Mouse (Mus musculus) cerebellum, adult 2 months (tissue): ENCODE results near the gene Acot13. TPM values are rescaled to one million over a fixed set of nuclear protein-coding genes. Genes with fewer than 3 reads are reported as not detected.
A peak's percentile ranks its signal among the peaks of the same experiment; 100 is the strongest.

ENCODE experiments used
- DNase-seq, 2 experiments: peaks; one replicate each; pipeline ENCODE4 v3.0.0; 2021
- H3K27ac ChIP-seq: fragments of 200-500 bp; 2 replicates; pipeline ENCODE4 v1.5.1; 2012; ENCODE audit warnings: low read length, control low read depth, inconsistent platforms; ENCODE audit not compliant: insufficient read depth
- H3K27me3 ChIP-seq: fragments of 200-500 bp; 2 replicates; pipeline ENCODE4 v1.6.1; 2012; ENCODE audit warnings: inconsistent platforms, mild to moderate bottlenecking, low read length, moderate library complexity; ENCODE audit not compliant: control insufficient read depth, insufficient read depth
- H3K4me1 ChIP-seq: fragments of 200-500 bp; 2 replicates; pipeline ENCODE4 v1.6.1; 2011; ENCODE audit warnings: low read length; ENCODE audit not compliant: control insufficient read depth, insufficient read depth
- H3K4me3 ChIP-seq: fragments of 200-500 bp; replicated peaks from 2 replicates; pipeline ENCODE3; 2011; ENCODE audit warnings: mild to moderate bottlenecking, low read depth, low read length, control low read depth; ENCODE audit not compliant: insufficient read depth
- CTCF ChIP-seq: fragments of 200-500 bp; IDR thresholded peaks from 2 replicates; pipeline ENCODE4 v1.5.1; 2011; ENCODE audit warnings: low read depth, mild to moderate bottlenecking, control low read depth, low read length, moderate library complexity, borderline replicate concordance; ENCODE audit not compliant: insufficient read depth
- POLR2A ChIP-seq: fragments of 200-500 bp; IDR thresholded peaks from 2 replicates; pipeline ENCODE4 v1.6.1; 2011; ENCODE audit warnings: low read length, control low read depth, borderline replicate concordance; ENCODE audit not compliant: insufficient read depth
- WGBS: fragments of 180-500 bp; shearing (Covaris S2); methylation state at CpG from one replicate; pipeline ENCODE4 v1.1.7; 2018; 5-methylcytosine and 5-hydroxymethylcytosine counted together
- polyA plus RNA-seq: library from polyadenylated mRNA; depleted of rRNA; stranded (reverse); fragments of >200 nt; gene quantifications from 2 replicates; pipeline ENCODE4 v1.2.3, GENCODE M21; 2012

Acot13 gene
- polyA plus RNA-seq, 1 experiment: 152 TPM

DNA sequence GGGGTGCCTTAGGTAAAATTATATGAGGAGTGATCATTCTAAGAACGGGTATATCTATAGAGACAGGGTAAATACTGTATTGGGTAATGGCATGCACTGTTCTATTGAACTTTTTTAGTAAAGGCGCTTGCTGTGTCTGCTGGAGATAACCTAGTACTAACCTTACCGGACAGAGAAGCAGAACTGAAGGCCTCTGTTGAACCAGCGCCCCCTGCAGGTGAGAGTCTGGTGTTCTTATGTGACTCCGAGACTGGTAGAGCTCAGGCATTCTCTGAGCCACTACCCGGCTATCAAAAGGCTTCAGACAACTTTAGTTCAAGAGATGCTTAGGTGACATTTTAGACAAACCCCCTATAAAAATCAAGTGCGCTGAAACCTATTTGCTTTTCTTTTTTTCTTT, 31.2 kb upstream of the Acot13 start:
- H3K27ac ChIP-seq: no peak overlapping the region
- DNase-seq: peak; percentile 48 to 59
- no peaks in the 10 kb centered on the region for H3K27me3 ChIP-seq
- WGBS: 58% methylated on average over 7 of the region's 7 CpGs
- TF ChIP-seq CTCF (peak; percentile 44; the same call in 1 of the 2 replicates), POLR2A (no peak)
- no peak overlapping the region for H3K4me3 ChIP-seq
- no peaks in the 10 kb centered on the region for H3K4me1 ChIP-seq

DNA sequence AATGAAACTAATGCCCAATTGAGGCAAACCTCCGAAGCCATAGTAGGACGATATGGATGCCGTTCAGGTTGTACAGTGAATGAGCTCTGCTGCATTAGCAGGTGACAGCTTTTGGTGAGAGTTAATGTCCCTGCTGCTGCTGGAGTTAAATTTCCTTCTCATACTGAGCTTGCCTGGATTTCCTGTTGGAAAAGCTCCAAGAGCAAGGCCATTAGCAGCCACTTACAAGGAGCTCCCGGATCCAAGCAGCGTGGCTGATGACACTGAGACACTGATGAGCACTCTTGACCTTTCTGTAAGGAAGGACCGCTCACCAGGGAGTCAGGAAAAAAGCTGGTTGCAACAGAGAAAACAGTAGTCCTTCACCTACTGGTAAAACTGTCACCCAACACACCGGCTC, 30.7 kb upstream of the Acot13 start:
- DNase-seq: no peak
- Histone ChIP-seq H3K4me1 (no peaks in the 10 kb centered on the region), H3K27me3 (no peaks in the 10 kb centered on the region), H3K27ac (no peak overlapping the region), H3K4me3 (no peak overlapping the region)
- TF ChIP-seq CTCF: no peak
- TF ChIP-seq POLR2A: no peak
- 66% methylated on average over 7 of the region's 7 CpGs for WGBS

DNA sequence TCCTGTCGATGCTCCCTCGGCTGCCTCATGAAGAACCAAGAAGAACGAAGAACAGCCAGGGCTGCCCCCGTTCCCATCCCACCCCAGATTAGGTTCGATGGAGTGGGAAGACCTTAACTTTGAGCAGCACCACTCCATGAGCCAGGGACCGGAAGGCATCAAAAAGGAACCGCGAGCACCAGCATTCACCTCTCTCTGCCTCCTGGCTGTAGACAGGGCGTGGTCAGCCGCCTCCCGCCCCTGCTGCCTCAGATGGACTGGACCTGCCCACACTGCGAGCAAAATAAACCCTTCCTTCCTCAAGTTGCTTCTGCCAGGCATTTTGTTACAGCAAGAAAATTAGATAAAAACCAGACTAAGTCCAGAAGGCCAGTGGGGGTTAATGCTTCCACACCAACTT, 29.7 kb upstream of the Acot13 start:
- Histone ChIP-seq H3K4me1 (no peaks in the 10 kb centered on the region), H3K4me3 (no peak overlapping the region), H3K27ac (no peak overlapping the region), H3K27me3 (no peaks in the 10 kb centered on the region)
- no peak for DNase-seq
- 82% methylated on average over 12 of the region's 12 CpGs for WGBS
- TF ChIP-seq CTCF: no peak
- TF ChIP-seq POLR2A: no peak

DNA sequence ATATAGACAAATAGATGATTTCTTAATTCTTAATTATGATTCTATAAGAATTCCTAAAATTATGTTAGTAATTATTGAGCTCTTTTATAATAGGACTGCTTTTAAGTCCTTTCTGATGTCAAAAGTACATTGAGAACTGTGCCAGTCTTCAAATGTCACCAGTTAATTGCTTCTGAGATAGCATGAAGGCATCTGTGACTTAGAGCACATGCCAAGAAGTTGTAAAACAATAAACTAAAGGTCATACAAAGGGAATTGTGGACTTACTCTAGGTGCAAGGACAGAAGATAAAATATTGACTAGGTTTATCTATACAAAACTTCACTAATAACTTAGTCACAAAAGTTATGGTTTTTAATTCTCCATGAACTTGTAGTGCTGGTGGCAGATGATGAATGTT, 27.8 kb upstream of the Acot13 start:
- no peak overlapping the region for H3K27ac ChIP-seq
- no peaks in the 10 kb centered on the region for H3K4me1 ChIP-seq
- H3K27me3 ChIP-seq: no peaks in the 10 kb centered on the region
- no peak for DNase-seq
- TF ChIP-seq CTCF (no peak), POLR2A (no peak)
- no peak overlapping the region for H3K4me3 ChIP-seq

DNA sequence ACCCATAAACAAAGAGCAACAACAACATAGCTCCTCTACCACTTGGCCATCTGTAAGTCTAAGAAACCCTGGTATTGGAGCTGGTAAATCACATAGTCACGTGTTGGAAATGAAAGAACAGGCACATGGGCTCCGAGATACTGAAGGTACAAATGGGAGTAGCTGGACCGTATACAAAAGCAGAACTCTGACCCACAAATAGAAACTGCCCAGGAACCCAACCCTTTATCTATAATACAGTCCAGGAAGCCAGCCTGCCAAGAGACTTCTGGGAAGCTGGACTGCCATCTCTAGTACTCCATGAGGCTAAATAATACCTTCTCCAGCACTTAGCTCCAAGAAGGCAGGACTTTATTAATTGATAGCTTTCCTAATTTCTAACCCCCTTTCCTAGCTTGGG, 21.2 kb upstream of the Acot13 start:
- no peak for TF ChIP-seq CTCF
- TF ChIP-seq POLR2A: no peak
- no peaks in the 10 kb centered on the region for H3K4me1 ChIP-seq
- no peak overlapping the region for H3K4me3 ChIP-seq
- WGBS: 86% methylated on average over 3 of the region's 3 CpGs
- no peak overlapping the region for H3K27ac ChIP-seq
- H3K27me3 ChIP-seq: no peaks in the 10 kb centered on the region
- no peak for DNase-seq

DNA sequence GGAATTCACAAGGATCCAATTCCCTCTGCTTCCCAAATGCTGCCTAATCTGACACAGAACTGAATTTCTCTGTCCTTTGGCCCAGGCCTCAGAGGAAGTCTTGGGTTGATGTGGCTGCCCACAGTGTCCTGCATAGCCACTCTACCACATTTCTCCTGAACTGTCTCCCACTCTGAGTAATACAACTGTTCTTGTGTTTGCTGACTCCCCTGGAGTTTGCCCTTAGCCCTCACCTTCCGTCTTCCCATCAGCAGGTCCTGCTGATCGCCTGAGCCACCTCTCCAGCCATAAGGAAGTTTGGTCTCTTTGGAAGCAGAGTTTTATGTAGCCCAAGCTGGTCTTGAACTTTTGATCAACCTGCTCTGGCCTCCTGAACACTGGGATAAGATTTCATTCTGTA, 20.6 kb upstream of the Acot13 start:
- Histone ChIP-seq H3K4me3 (no peak overlapping the region), H3K27ac (no peak overlapping the region), H3K4me1 (no peaks in the 10 kb centered on the region), H3K27me3 (no peaks in the 10 kb centered on the region)
- no peak for TF ChIP-seq POLR2A
- DNase-seq: no peak
- 85% methylated on average over 2 of the region's 2 CpGs for WGBS

DNA sequence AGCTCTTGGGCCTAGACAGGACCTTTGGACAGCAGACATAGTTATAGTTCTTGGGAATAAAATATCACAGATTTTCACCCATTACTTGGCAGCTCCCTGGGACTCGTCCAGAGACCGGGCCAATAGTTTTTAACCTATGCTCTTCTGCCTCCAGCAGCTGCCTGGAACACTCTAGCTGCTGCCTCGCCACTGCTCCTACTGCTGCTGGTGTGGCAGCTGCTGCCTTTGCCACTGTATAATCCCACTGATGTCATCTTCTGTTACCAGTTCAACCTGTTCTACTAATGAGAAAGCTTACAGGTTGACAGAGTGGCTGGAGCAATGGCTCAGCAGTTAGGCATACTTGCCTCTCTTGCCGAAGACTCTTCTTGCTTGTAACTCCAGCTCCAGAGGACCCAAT, 18.0 kb upstream of the Acot13 start:
- H3K4me3 ChIP-seq: no peak overlapping the region
- 67% methylated on average over 4 of the region's 4 CpGs for WGBS
- TF ChIP-seq POLR2A: no peak
- no peak for TF ChIP-seq CTCF

DNA sequence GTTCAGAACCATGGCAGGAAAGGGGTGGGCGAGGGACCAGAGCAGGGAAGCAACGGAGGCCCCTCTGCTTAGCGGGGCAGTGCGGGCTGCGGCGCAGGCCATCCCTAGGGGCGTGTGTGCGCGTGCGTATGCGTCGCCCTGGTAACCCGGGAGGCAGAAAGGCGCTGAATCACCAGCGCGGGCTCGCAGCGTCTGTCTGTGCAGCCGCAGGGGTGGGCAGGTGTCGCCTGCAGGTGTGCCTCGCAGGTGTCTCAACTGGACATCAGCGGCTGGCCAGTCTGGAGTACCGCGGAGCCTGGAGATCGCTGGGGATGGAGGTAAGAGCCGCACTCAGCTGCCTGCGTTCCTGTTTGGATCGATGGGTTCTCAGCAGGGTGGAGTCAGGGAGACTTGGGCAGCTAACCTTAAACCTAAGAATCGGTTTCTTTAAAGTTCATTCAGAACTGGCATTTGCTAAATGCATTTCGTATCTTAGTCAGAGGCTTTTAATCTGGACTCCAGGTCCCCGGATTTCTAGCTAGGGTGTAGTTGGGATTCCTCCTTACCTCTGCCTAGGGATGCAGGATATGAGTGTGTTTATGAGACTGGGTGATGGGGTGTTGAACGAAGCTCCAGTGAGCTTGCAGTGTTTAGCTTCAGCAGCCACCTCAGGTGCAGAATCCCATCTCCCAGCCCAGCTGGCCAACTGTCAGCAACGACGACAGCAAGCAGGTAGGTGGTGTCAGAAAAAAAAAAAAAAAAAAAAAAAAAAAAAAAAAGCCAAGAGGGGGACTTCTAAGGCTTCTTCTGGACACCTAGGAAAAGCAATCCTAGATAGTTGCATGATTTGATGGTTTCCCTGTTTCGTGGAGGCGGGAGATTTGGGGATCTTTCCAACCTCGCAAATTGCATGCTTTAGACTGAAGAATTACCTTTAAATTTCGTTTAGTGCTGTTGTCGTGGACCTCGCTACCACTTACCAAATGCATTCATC, 13.9 kb upstream of the Acot13 start, which contains the start of gene D130043K22Rik:
D130043K22Rik (plus strand) TSS at position 153 of the 973 bp plus-strand sequence.
- no peak within 1 kb of the TSS for H3K27ac ChIP-seq
- WGBS: 10% methylated on average over 40 of the region's 40 CpGs
- TF ChIP-seq CTCF: no peak
- TF ChIP-seq POLR2A: 0 out of 2 replicates have a peak, but pooled peaks have one; percentile 12

More for the DNA sequence above, 18.0 kb upstream of the Acot13 start:
- DNase-seq: no peak
- Histone ChIP-seq H3K27me3 (no peaks in the 10 kb centered on the region), H3K27ac (no peak overlapping the region), H3K4me1 (no peaks in the 10 kb centered on the region)

More for the DNA sequence above, 13.9 kb upstream of the Acot13 start, which contains the start of gene D130043K22Rik:
- peak; percentile 72 to 79 for DNase-seq
- Histone ChIP-seq H3K4me3 (peak within 1 kb of the TSS; percentile 72), H3K4me1 (no peaks in the 10 kb centered on the region), H3K27me3 (no peaks in the 10 kb centered on the region)
